Mouse (Mus musculus) T-helper 2 cell (primary cell): ENCODE data around the gene Olfr10.

ENCODE experiments used
- in situ Hi-C: fragments of 300-600 bp; cut with MboI, MseI; formaldehyde crosslinking; loops from one replicate; pipeline ENCODE4 v1.15.1; 2025; ENCODE audit warnings: high pct_unique_total_duplicates

Olfr10 gene

GRCm38 (mm10) chr11:49304441-49304840 lies at the start of gene Olfr10:
Gene Olfr10 (plus strand): TSS chr11:49304741.
- in situ Hi-C loops, result no loop called here

GRCm38 (mm10) chr11:49259296-49259695 lies 45.2 kb upstream of the Olfr10 start:
- in situ Hi-C loops, result loop anchor here (10.0 kb wide), 2 partner anchors 766 to 936 kb away; partner anchors contain the start of gene Rnf130

DNA sequence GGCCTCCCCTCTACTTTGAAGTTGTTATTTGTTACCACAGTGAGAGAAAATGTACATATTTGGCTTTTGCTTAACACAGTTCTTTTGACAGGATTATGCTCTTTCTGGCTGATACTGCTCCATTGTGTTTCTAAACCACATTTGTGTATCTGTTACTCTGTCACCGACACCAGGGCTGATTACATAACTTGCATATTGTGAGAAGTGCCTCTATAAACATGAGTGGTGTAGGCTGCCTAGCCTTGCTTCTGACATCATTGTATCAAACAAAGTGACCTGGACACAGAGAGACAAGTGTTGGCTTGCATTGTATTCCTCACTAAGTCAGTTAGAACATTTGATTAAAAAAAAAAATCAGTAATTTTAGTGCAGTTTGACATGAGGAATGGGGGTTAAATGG lies 44.7 kb upstream of the Olfr10 start:
- in situ Hi-C loops, result loop anchor here (5.0 to 10.0 kb wide), 3 partner anchors 58 to 935 kb away; partner anchors contain the start of genes Rnf130 and Zfp62

DNA sequence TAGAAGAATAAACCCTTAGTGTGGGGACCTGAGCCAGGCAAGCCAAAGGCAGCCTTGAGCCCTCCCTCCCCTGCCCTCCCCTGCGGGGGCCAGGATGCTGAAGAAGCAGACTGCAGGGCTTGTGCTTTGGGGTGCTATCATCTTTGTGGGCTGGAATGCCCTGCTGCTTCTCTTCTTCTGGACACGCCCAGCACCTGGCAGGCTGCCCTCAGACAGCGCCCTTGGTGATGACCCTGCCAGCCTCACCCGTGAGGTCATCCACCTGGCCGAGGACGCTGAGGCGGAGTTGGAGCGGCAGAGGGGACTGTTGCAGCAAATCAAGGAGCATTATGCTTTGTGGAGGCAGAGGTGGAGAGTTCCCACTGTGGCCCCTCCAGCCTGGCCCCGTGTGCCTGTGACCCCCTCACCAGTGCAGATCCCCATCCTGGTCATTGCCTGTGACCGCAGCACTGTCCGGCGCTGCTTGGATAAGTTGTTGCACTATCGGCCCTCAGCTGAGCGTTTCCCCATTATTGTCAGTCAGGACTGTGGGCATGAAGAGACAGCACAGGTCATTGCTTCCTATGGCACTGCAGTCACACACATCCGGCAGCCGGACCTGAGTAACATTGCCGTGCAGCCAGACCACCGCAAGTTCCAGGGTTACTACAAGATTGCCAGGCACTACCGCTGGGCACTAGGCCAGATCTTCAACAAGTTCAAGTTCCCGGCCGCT lies 43.8 kb upstream of the Olfr10 start:
- in situ Hi-C loops, result loop anchor here (5.0 kb wide), 1 partner anchor 58 kb away; the partner anchor contains the start of gene Zfp62

- in situ Hi-C loops, result loop anchor here (5.0 kb wide), 1 partner anchor 59 kb away; the partner anchor contains the start of gene Zfp62
Observed at GRCm38 (mm10) chr11:49261313-49261855, 43.2 kb upstream of the Olfr10 start.

DNA sequence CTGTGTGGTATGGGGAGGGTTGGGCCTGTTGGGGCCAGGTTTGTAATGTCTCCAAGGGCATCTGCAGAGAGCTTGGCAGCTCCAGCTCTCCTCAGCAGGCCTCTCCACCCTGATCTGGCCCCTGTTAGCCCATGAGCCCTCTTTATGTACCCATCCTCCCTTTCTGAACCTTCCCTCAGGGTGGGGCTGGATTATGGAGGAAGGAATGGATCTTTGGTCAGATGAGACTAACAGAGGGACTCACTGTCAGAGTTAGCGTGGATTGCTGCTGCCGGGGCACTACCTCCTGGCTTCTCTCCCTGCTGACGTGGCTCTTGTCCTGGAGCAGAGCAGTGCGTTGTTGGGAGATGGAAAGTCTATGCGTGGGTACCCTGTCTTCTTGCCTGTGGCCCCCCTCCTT lies 42.3 kb upstream of the Olfr10 start:
- in situ Hi-C loops, result loop anchor here (5.0 kb wide), 1 partner anchor 60 kb away; the partner anchor contains the start of gene Zfp62

DNA sequence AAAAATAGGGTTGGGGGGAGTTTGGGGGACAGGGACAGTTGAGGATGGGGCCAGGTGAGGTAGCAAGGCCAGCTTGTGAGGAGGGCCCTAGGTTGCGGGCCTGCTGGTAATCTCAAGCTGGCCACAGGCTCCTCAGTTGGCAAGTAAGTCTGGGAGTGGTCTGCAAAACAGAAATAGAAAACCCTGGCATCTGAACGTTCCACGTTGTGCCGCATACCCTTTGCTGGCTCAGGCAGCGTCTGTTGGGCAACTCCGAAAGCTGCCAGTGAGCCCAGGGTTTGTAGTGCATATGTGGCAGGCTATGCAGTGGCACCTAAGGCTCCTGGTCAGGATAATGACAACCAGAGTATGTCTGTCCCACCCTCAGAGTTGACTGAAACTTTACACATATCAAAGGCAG lies 41.4 kb upstream of the Olfr10 start:
- in situ Hi-C loops, result loop anchor here (5.0 kb wide), 1 partner anchor 61 kb away; the partner anchor contains the start of gene Zfp62

GRCm38 (mm10) chr11:49264081-49264480 lies 40.5 kb upstream of the Olfr10 start:
- in situ Hi-C loops, result loop anchor here (5.0 kb wide), 1 partner anchor 62 kb away; the partner anchor contains the start of gene Zfp62

DNA sequence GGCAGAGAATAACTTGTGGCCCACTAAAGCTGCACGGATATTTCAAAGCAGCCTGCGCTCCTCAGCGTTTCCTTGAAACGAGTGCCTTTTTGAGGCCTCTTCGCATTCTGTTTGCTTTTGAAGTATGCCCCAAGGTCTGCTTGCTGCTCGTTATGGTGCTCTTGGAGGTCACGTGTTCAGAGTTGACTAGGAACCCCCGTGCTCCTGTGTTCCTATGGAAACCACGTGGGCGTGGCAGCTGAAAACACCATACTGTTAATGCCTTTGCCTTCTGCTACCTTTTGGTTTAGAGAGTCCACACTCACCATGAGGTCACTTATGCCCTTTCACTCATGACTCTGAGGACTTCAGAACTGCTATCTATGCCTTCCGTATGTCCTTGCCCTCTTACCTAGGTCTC lies 39.9 kb upstream of the Olfr10 start:
- in situ Hi-C loops, result loop anchor here (5.0 kb wide), 2 partner anchors 62 to 392 kb away; partner anchors contain the start of genes Irgm1 and Zfp62

- in situ Hi-C loops, result loop anchor here (5.0 kb wide), 1 partner anchor 393 kb away; the partner anchor contains the start of gene Irgm1
Observed at GRCm38 (mm10) chr11:49265101-49265500, 39.4 kb upstream of the Olfr10 start.

GRCm38 (mm10) chr11:49266671-49267070 lies 37.9 kb upstream of the Olfr10 start:
- in situ Hi-C loops, result loop anchor here (5.0 kb wide), 1 partner anchor 394 kb away; the partner anchor contains the start of gene Irgm1

DNA sequence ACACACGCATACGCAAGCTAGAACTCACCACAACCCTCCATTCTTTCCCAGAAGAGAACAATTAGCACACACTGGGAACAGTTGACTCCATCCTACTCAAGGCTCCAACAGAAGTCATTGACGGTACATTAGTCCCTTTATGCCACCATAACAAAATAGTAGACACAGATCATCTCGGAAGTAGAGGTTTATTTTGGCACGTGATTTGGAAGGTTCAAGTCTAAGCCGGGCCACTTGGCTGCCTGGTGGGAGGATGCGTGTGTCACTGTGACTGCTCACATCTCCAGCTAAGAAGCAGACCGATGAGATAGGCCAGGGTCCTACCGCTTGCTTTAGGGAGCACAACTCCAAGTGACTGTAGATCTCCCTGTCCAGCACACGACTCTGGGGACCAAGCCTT lies 37.2 kb upstream of the Olfr10 start:
- in situ Hi-C loops, result loop anchor here (5.0 kb wide), 1 partner anchor 395 kb away; the partner anchor contains the start of gene Irgm1

- in situ Hi-C loops, result loop anchor here (5.0 kb wide), 1 partner anchor 396 kb away; the partner anchor contains the start of gene Irgm1
Observed at GRCm38 (mm10) chr11:49267970-49268579, 36.5 kb upstream of the Olfr10 start.

DNA sequence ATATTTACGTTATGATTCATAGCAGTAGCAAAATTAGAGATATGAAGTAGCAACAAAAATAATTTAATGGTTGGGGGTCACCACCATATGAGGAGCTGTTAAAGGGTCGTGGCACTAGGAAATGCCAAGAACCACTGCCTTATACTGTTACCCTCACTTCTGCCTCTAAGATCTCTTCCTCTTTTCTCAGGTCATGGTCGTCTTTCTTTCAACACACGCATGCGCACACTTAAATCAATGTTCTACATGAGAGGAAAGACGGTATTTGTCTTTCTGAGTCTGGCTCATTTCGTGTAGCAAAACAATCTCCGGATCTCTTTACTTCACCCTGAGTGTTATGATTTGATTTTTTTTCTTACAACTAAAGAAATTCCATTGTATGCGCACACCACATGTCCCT lies 34.8 kb upstream of the Olfr10 start:
- in situ Hi-C loops, result loop anchor here (5.0 kb wide), 1 partner anchor 397 kb away; the partner anchor contains the start of gene Irgm1

- in situ Hi-C loops, result no loop called here
Observed at GRCm38 (mm10) chr11:49270368-49270767, 34.2 kb upstream of the Olfr10 start.

GRCm38 (mm10) chr11:49271334-49271733 lies 33.2 kb upstream of the Olfr10 start:
- in situ Hi-C loops, result no loop called here

- in situ Hi-C loops, result no loop called here
Observed at GRCm38 (mm10) chr11:49273834-49274519, 30.6 kb upstream of the Olfr10 start.

DNA sequence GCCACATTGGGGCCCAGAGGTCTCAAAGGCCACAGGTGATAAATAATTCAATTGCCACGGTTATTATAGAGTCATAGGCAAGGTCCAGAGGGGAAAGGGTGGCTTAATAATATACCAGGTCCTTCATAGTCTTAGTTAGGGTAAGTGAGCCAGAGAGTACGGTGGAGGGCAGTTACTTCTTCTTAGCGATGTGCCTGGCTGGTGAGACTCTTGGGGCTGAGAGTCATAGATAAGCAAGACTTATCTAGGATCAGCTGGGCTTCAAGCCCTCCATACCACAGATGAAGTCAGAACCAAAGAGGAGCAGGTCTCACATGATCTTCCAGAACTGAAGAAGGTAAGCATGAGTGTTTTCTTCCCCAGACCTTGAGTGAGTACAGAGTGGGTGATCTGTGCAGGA lies 26.3 kb upstream of the Olfr10 start, which contains the start of gene Olfr1393:
TSS of gene Olfr1393 (plus strand) at position 83 of the 400 bp plus-strand sequence.
- in situ Hi-C loops, result no loop called here

- in situ Hi-C loops, result loop anchor here (5.0 kb wide), 1 partner anchor 168 kb away; no protein-coding TSS in a partner anchor
Observed at GRCm38 (mm10) chr11:49284982-49285381, 19.6 kb upstream of the Olfr10 start, which contains the start of gene Olfr1392. Gene Olfr1392 (plus strand): TSS chr11:49285282.

- in situ Hi-C loops, result loop anchor here (5.0 kb wide), 1 partner anchor 170 kb away; no protein-coding TSS in a partner anchor
Observed at GRCm38 (mm10) chr11:49287251-49287650, 17.3 kb upstream of the Olfr10 start.

DNA sequence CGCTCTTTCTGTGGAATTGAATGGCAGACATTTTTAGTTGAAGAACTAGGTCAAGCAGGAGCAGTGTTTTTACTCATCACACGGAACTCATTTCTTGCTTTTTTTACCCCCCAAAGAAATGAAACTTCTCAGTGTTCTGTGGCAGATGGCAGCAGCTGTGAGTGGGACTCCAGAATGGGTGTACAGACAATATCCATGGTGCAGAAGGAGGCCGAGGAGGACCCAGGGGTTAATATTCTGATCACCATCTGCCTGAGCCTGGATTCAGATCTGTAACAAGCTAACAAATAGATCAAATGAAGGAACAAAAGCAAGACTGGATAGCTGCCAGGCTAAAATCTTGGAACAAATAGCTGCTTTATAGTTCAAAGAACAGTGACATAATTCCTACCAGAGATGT lies 11.8 kb upstream of the Olfr10 start:
- in situ Hi-C loops, result no loop called here
